Mouse (Mus musculus) G1E (cell line): ENCODE results near the gene Rab10.

Experiments
- CTCF ChIP-seq: IDR thresholded peaks from 2 replicates; pipeline ENCODE4 v1.5.1; 2012; ENCODE audit warnings: low read depth, low read length, inconsistent platforms, mixed read lengths
- GATA1 ChIP-seq: IDR thresholded peaks from 2 replicates; pipeline ENCODE4 v1.6.1; 2012; ENCODE audit warnings: borderline replicate concordance, low read length, inconsistent platforms, mixed read lengths
- GATA2 ChIP-seq: IDR thresholded peaks from 2 replicates; pipeline ENCODE4 v1.6.1; 2012; ENCODE audit warnings: low read depth, low read length, inconsistent platforms, borderline replicate concordance
- POLR2AphosphoS5 ChIP-seq: IDR thresholded peaks from 2 replicates; pipeline ENCODE4 v1.6.1; 2012; ENCODE audit warnings: low read depth, low read length, inconsistent platforms; ENCODE audit not compliant: insufficient replicate concordance
- TAL1 ChIP-seq: conservative IDR thresholded peaks from 2 replicates; pipeline ENCODE4 v1.6.1; 2012; ENCODE audit warnings: low read depth, low read length, inconsistent platforms, mixed read lengths

GRCm38 (mm10) chr12:3308541-3309241, 1.1 kb downstream of the Rab10 start:
- TF ChIP-seq CTCF, result no peak
- no peak for TF ChIP-seq GATA1
- TF ChIP-seq TAL1, result no peak
- TF ChIP-seq POLR2AphosphoS5, result no peak
- TF ChIP-seq GATA2, result no peak
